Mouse (Mus musculus) lung, postnatal 0 days (tissue): ENCODE measurements around the gene Pla2g6. TPM values are rescaled to one million over a fixed set of nuclear protein-coding genes. Genes with fewer than 3 reads are reported as not detected.

Source experiments
- ATAC-seq: fragments of 200-750 bp; cut with Nextera tagmentation; 2 replicates; pipeline ENCODE4 v1.8.0; 2017; ENCODE audit warnings: moderate library complexity
- DNase-seq: peaks from one replicate; pipeline ENCODE4 v3.0.0-alpha.2; 2016; ENCODE audit warnings: low spot score
- H3K27ac ChIP-seq: fragments of 300-500 bp; sonication (generic); 2 replicates; pipeline ENCODE4 v1.5.1; 2014; ENCODE audit warnings: antibody characterized with exemption, mild to moderate bottlenecking, low read length, mixed read lengths
- H3K27me3 ChIP-seq: fragments of 300-500 bp; sonication (generic); replicated peaks from 2 replicates; pipeline ENCODE4 v1.6.1; 2014; ENCODE audit warnings: low read length, mixed read lengths; ENCODE audit not compliant: insufficient read depth
- H3K36me3 ChIP-seq: fragments of 300-500 bp; sonication (generic); 2 replicates; pipeline ENCODE4 v1.6.1; 2014; ENCODE audit warnings: low read length, mixed read lengths; ENCODE audit not compliant: insufficient read depth
- H3K4me1 ChIP-seq: fragments of 300-500 bp; sonication (generic); 2 replicates; pipeline ENCODE4 v1.6.1; 2014; ENCODE audit warnings: antibody characterized with exemption, low read depth, low read length, mixed read lengths; ENCODE audit not compliant: insufficient read depth
- H3K4me2 ChIP-seq: fragments of 300-500 bp; sonication (generic); replicated peaks from 2 replicates; pipeline ENCODE4 v1.6.1; 2014; ENCODE audit warnings: low read depth, mild to moderate bottlenecking, low read length, moderate library complexity, mixed read lengths
- H3K4me3 ChIP-seq: fragments of 300-500 bp; sonication (generic); 2 replicates; pipeline ENCODE4 v1.5.1; 2014; ENCODE audit warnings: low read depth, low read length
- H3K9ac ChIP-seq: fragments of 300-500 bp; sonication (generic); replicated peaks from 2 replicates; pipeline ENCODE4 v1.6.1; 2014; ENCODE audit warnings: low read depth, mild to moderate bottlenecking
- H3K9me3 ChIP-seq: fragments of 300-500 bp; sonication (generic); 2 replicates; pipeline ENCODE4 v1.6.1; 2016; ENCODE audit warnings: low read length, mixed read lengths
- CTCF ChIP-seq: IDR thresholded peaks from 2 replicates; pipeline ENCODE4 v1.5.1; 2016; ENCODE audit warnings: antibody characterized with exemption, mild to moderate bottlenecking
- EP300 ChIP-seq: IDR thresholded peaks from 2 replicates; pipeline ENCODE4 v1.6.1; 2016; ENCODE audit warnings: antibody characterized with exemption, mild to moderate bottlenecking, control low read depth
- WGBS: fragments of 180-500 bp; shearing (Covaris S2); extraction: QIAGEN DNeasy Blood & Tissue Kit; methylation state at CpG from one replicate; pipeline ENCODE4 v1.1.7; 2014; 5-methylcytosine and 5-hydroxymethylcytosine counted together
- polyA plus RNA-seq: library from polyadenylated mRNA; unstranded; fragments of >200 nt; fragmentation: Nextera tagmentation; extraction: Ambion mirVana; gene quantifications from 2 replicates; pipeline ENCODE4 v1.2.1, GENCODE M21; 2015

Pla2g6 gene
- polyA plus RNA-seq, 1 experiment from 2014 or later = 11.8 TPM

GRCm38 (mm10) chr15:79280209-79280608 is 48.0 kb downstream of the Pla2g6 start:
- no peak overlapping the region for H3K4me3 ChIP-seq
- TF ChIP-seq CTCF (peak; percentile 72), EP300 (no peak)
- WGBS = 21% methylated on average over 6 of the region's 6 CpGs
- H3K9me3 ChIP-seq = no peaks in the 10 kb centered on the region
- no peak overlapping the region for H3K4me2 ChIP-seq
- H3K4me1 ChIP-seq = 0 out of 2 replicates have a peak, but pooled peaks cover 3% of the 10 kb centered on the region
- H3K36me3 ChIP-seq = no peaks in the 10 kb centered on the region
- ATAC-seq = no peak
- no peak overlapping the region for H3K9ac ChIP-seq
- H3K27ac ChIP-seq = no peak overlapping the region
- H3K27me3 ChIP-seq = no peaks in the 10 kb centered on the region
- DNase-seq = peak; percentile 38

DNA sequence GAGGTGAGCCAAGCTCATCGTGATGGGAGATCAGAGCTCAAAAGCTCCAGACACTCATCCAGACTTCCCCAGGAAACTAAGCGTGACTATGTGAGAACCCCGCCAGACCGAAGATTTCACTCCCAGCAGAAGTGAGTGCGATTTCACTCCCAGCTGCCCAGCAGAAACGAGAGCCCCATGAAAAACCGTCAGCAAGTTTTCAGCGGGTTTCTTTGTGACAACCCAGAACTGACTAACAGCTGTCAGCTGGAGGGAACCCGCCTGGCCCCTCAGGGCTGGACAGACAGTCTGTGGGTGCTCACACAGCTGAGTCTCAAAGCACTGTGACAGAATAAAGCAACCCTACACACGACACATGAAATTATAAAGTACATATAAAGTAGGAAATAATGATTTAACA is 50.5 kb downstream of the Pla2g6 start:
- 44% methylated on average over 10 of the region's 10 CpGs for WGBS

GRCm38 (mm10) chr15:79273020-79273419 is 55.2 kb downstream of the Pla2g6 start:
- no peak for DNase-seq
- Histone ChIP-seq H3K9me3 (no peaks in the 10 kb centered on the region), H3K9ac (no peak overlapping the region), H3K36me3 (no peaks in the 10 kb centered on the region), H3K27ac (no peak overlapping the region), H3K27me3 (no peaks in the 10 kb centered on the region), H3K4me1 (no peaks in the 10 kb centered on the region), H3K4me2 (no peak overlapping the region), H3K4me3 (no peak overlapping the region)
- ATAC-seq = no peak
- no peak for TF ChIP-seq EP300
- no peak for TF ChIP-seq CTCF
- WGBS = 57% methylated on average over 10 of the region's 10 CpGs

More for the DNA sequence above, 50.5 kb downstream of the Pla2g6 start:
- ATAC-seq = peak; percentile 18; the same call in 1 of the 2 replicates
- H3K27me3 ChIP-seq = no peaks in the 10 kb centered on the region
- H3K4me1 ChIP-seq = 0 out of 2 replicates have a peak, but pooled peaks cover 3% of the 10 kb centered on the region
- TF ChIP-seq CTCF = no peak
- TF ChIP-seq EP300 = no peak
- no peak overlapping the region for H3K27ac ChIP-seq
- no peak overlapping the region for H3K4me2 ChIP-seq
- DNase-seq = peak; percentile 58
- H3K36me3 ChIP-seq = no peaks in the 10 kb centered on the region
- no peaks in the 10 kb centered on the region for H3K9me3 ChIP-seq
- no peak overlapping the region for H3K9ac ChIP-seq
- H3K4me3 ChIP-seq = no peak overlapping the region

DNA sequence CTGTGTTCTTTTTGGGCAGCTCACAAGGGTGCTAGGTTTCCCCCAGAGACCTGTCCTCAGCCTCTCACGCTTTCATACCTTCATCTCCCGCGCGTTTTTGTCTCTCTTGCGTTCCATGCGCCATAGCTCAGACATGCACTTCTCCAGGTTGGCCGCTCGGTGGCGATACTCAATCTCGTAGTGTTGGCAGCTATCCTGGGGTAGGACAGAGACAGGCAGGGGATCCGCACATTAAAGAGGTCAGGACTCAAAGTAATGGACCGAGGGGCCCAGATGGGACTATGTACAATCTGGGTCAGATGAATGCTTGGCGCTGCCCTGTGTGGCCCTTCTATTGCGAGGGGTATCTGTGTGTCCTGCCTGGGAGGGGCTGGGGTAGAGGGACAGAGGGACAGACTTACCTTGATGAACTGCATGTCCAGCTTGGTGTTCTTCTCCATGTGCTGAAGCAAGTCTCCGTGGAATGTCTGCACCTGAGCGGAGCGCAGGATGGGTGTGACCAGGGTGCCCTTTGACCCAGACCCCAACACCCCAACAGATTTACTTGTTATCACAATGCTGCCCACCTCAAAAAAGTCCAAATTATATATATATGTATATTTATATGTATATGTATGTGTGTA is 57.0 kb downstream of the Pla2g6 start:
- Histone ChIP-seq H3K27me3 (no peaks in the 10 kb centered on the region), H3K9me3 (no peaks in the 10 kb centered on the region), H3K4me1 (no peaks in the 10 kb centered on the region), H3K4me2 (peak overlapping the region; percentile 47), H3K27ac (no peak overlapping the region), H3K9ac (no peak overlapping the region), H3K4me3 (no peak overlapping the region), H3K36me3 (no peaks in the 10 kb centered on the region)
- ATAC-seq = peak; percentile 15; the same call in 1 of the 2 replicates
- TF ChIP-seq EP300 = no peak
- peak; percentile 80 for TF ChIP-seq CTCF
- whole genome bisulfite sequencing = 15% methylated on average over 17 of the region's 17 CpGs
- DNase-seq = peak; percentile 55

DNA sequence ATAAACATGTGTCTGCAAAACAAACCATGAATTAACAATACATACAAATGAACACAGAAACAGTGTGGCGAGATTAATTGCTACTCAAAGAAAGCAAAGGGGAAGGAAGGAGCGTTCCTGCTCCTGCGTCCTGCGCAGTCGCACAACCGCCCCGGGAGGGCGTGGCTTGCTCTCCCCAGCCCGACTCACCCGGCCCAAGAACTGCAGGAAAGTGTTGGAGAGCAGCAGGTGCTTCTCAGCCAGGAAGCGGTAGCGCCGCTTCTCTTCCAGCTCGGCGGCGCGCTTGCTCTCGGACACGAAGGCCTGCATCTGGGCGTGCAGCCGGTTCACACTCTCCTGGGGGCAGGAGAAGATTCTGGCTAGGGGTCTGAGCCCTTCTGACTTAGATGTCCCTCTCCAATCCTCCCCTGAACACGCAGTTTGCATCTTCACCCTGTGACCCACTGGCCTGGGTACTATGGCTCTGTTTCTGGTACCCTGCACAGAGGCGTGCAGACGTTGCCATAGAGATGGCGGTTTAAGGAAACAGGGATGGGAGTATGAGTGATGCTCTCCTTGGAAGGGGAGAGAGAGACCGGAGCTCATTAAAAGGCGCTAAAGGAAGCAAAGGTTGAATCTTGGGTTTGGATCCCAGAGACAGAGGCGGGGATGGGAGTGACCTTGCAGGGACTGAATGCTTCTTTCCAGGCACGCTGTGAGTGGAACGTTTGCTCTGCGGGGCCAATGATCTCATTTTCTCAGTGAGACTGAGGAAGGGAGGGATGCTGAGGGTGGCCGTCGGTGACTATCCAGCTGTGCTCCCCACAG is 57.7 kb downstream of the Pla2g6 start:
- Histone ChIP-seq H3K9me3 (no peaks in the 10 kb centered on the region), H3K4me1 (no peaks in the 10 kb centered on the region), H3K36me3 (no peaks in the 10 kb centered on the region), H3K27ac (no peak overlapping the region), H3K4me2 (peak overlapping the region; percentile 47), H3K27me3 (no peaks in the 10 kb centered on the region), H3K9ac (no peak overlapping the region), H3K4me3 (0 out of 2 replicates have a peak overlapping the region, but pooled peaks have one; percentile 12)
- WGBS = 3% methylated on average over 33 of the region's 33 CpGs
- DNase-seq (peak; percentile 91), ATAC-seq (peak; percentile 88)
- TF ChIP-seq CTCF (no peak), EP300 (no peak)

GRCm38 (mm10) chr15:79268521-79268920 is 59.7 kb downstream of the Pla2g6 start:
- 6% methylated on average over 1 of the region's 1 CpGs for WGBS
- no peaks in the 10 kb centered on the region for H3K36me3 ChIP-seq
- H3K9me3 ChIP-seq = no peaks in the 10 kb centered on the region
- no peak overlapping the region for H3K4me2 ChIP-seq
- H3K9ac ChIP-seq = no peak overlapping the region
- peaks cover 1% of the 10 kb centered on the region; the same call in 1 of the 2 replicates for H3K27me3 ChIP-seq
- TF ChIP-seq CTCF = no peak
- ATAC-seq (0 out of 2 replicates have a peak, but pooled peaks have one; percentile 11), DNase-seq (no peak)
- no peak overlapping the region for H3K27ac ChIP-seq
- no peak overlapping the region for H3K4me3 ChIP-seq
- H3K4me1 ChIP-seq = no peaks in the 10 kb centered on the region
